Mouse (Mus musculus) 3T3-L1 (cell line): Measurements from ENCODE around the gene Vwa3a.

Source experiments
- DNase-seq: peaks from one replicate; pipeline ENCODE4 v3.0.0-alpha.2; 2015; ENCODE audit warnings: low read depth, low spot score

Gene Vwa3a

DNA sequence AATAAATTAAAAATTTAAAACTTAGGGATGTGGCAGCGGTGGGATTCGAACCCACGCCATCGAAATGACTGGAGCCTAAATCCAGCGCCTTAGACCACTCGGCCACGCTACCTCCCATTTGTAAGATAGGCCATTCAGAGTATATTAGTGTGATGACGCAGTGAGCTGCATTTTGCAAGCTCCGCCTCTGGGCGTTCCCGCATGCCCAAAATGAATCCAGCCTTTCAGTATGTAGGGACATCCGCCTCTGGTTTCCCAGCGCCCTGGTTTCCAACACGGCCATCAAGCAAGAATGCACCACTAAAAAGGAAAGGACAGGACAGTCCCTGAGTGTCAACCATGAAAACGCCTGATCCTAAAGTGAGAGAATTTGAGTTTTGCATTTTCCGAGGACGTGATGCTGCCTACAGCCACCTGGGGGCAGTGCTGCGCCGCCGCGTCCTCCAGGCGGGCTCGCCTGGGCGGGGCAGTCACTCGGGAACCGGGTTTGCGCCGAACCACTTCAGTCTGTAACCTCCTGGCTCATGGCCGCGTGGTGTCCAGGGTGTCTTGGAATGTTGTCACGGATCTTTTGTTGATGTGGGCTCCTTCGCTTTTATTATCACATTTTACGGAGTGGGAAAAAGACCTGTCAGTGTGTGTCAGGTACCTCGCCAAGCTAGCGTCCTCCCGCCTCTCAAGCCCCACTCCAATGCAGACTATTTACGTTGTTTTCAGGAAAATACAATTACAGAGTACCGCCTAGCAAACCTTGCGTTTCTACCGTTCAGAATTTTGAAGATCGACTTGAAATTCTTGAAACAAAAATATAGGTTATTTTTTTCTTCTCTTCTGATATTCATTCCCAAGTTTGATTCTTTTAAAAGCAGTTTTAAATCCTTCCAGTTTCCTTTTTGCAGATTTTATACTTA lies 96.6 kb downstream of the Vwa3a start:
- DNase-seq = peak; percentile 86

DNA sequence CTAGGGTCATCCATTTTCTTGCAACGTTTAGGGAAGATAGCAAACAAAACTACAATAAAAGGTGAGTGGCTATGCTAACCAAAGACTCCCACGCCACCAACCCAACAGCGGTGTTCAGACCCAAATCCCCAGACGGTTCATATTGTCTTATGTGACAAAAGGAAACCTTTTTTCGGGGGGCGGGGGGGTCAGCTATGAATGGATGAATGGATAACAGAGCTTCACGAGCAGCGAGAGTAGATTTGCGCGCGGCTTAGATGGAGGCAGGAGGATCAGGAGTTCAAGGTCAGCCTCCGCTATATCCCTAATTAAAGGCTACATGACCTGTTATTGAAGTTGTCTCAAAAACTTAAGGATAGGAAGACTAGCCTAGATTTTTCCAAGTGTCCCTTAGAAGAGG lies 97.2 kb downstream of the Vwa3a start:
- peak; percentile 26 for DNase-seq

DNA sequence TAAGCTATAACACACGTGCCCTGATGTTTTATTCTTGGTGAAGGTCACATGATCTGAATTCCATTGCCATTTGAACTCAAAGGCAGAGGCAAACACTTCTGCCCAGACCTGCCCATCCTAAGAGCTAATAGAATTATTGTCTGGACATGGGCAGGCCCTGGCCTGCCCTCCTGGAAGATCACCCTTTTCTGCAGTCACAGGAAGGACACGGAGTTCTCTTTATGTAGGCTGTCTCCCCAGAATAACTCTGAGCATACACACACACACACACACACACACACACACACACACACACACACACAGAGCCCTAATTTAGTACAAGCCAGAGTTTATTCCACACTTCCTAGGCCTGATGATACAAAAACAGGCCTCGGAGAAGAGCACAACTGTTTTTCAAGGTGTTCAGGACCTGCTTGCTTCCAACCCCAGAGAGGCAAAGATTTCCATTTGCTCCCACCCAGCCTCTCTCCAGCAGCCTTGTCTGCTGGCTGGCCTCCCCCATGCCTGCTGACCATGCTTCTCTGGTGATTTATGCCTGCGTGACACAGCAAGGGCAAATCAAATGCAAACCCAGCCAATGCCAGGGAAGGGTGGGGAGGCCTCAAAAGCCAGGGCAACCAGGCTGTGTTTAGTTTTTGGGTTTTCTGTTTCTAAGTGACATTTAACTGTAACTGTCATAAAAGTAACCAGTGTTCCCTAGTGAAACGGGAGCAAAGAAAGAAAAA lies 99.5 kb downstream of the Vwa3a start:
- no peak for DNase-seq

DNA sequence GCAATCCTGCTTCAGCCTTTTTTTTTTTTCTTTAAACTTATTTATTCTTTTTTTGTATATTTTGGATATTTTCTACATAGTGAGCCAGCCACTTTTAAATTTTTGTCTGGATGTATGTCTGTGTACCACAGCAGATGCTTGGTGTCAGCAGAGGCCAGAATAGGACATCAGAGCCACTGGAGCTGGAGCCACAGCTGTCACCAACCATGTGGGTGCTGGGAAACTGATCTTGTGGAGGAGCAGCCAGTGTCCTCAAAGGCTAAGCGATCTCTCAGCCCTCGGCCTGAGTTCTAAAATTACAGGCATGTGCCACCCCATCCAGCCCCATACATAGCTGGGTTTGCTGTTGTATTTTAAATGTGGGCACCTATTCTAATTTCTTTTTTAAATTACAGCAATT lies 100.7 kb downstream of the Vwa3a start:
- no peak for DNase-seq

DNA sequence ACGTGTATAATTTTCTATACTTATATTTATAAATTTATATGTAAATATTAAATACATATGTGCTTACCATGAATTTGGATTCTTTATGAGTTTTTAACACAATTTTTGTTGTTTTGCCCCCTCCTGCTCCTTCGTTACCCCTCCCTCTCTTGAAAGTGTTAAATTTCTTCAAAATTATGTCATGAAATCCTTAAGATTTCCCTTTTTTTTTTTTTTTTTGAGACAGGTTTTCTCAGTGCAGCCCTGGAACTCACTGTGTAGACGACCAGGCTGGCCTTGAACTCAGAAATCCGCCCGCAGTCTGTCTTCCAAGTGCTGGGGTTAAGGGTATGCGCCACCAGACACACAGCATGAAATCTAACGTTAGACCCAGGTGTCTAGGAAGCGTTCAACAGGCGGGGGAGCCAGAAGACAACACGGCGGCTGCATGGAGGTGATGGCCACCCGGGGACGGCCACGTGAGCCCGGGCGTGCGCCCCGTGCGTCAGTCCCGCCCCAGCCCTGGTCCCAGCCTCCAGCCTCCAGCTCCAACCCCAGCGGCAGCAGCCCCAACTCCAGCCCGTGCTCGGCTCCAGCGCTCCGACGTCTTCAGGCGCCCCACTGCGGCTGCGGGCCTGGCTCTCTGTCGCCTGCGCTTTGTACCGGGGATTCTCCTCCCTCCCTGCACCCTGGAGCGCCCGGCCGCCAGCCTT lies 103.4 kb downstream of the Vwa3a start, which contains the start of gene Eef2k:
Gene Eef2k, plus strand, starts transcription at position 487 of the 692 bp plus-strand sequence.
- peak; percentile 92 for DNase-seq

DNA sequence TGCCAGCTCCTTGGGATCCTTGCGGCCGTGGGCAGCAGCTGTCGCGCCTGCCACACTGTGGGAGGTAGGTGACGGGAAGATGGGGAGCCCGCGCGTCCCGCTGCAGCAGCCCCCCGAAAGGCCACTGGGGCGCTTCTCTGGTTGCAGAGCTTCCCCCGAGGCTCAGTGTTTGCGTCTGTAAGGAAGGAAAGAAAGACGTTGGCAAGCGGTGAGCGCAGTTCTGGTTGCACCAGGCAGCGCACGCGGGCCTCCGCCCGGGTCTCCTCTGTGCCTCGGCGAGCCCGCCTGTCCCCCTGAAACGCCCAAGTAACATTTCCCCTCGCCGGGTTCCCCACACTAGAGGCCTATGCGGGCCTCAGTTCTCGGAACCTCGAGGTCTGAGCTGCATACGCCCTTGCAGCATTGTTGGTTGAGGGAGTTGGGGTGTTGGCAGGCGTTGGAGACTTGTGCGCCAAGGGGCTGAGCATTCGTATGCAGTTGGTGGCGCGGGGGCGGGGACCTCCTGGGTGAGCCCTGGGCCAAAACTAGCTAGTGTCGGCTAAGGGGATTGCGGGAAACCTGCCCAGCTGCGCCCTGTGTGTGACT lies 104.0 kb downstream of the Vwa3a start:
- peak; percentile 78 for DNase-seq

DNA sequence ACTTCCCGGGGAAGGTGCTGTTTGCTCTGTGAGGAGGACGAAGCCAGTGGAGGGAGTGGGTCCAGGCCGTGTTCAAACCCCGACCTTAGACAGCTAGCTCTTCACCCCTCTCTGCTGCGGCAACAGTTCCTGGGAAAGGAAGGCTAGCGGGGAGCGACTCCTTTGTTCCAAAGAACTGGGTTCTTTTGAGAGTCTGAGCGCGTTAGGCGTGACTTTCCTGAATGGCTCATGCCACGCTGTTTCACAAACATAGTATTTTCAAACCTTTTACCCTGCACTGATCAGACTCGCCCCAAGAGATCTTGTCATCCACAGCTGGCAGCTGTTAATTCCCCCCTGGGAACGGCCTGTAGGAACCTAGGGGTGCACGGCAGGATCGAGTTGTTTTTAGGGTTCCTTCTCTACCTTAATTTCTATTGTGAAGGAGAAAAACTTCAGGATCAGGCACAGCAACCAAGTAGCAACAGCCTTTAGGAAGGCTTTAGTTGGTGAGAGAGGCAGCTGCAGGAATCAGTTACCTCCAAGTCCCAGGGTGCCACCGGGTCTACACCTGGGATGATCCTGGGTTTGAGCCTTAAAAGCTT lies 104.8 kb downstream of the Vwa3a start:
- peak; percentile 32 for DNase-seq

DNA sequence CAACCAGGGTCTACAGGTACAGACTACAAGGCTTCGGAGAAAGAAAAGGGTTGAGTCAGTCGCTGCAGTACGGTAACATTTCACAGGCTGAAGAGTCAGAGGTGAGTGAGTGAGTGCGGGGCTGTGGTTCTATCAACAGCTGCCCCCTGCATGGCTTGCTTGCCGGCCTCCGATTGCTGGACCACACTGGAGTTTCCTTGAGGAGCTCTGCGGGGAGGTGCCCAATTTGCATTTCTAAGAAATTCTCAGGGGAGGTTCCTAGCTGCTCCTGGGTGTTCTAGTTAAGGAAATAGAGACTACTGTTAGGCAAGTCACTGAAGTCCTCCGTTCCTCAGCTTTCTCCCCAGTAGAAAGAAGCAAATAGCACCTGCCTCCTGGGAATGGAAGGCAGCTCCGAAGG lies 105.6 kb downstream of the Vwa3a start:
- no peak for DNase-seq

DNA sequence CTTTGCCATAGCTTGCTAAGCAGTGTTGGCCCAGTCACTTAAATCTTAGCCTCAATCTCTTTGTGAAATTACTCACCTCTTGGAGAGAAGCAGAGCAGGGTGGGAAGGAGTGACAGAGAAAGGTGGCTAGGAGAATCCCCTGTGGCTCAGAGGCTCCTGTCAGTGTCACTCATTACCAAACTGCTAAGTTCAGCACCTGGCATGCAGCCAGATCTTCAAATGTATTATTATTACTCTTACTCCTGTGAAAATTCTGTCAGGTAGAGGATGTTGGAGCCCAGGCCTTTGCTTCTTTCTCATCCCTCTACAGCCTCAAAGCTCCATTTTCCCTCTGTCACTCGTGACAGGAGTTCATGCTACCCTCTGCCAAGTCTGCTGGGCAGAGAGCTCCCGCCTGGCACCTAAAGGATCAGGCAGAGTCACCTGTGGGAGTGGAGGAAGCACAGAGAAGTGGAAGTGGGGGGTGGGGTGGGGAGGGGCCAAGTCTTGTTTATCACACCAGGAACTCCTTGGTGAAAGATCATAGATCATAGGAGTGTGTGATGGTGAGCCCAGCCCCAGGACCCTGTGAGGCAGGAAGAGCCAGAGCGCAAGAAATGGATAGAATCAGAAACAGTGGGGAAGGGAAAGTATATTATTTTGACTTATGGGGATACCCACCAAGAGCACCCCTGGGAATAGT lies 109.9 kb downstream of the Vwa3a start:
- no peak for DNase-seq

DNA sequence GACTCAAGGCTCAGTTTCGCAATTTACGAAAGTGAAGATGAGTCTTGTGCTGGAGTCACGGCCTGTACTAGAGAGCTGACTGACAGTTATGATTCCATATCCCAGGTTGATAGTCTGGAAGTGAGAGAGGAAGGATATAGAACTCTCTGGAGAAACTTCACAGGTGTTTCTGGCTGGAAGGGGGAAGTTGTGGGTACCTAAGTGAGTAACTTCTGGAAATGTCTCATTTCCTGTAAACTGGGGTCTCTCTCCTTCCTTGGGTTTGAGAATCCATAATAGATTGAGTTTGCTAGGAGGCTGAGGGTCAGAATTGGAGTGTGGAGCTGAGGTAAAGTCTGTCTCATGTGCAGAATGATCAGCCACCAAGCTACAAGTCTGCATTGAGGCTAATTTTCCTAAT lies 111.0 kb downstream of the Vwa3a start:
- DNase-seq = no peak
